Mouse (Mus musculus): ENCODE data around the gene Fxn. TPM values are rescaled to one million over a fixed set of nuclear protein-coding genes. Genes with fewer than 3 reads are reported as not detected.
"Not testable (repeated sequence)": the region's sequence is repeated elsewhere in the genome, so short reads cannot be mapped to it uniquely, and the experiment has no call there.

The Fxn gene
- polyA plus RNA-seq, 1 experiment from 2014 or later, result 73.6 TPM

DNA sequence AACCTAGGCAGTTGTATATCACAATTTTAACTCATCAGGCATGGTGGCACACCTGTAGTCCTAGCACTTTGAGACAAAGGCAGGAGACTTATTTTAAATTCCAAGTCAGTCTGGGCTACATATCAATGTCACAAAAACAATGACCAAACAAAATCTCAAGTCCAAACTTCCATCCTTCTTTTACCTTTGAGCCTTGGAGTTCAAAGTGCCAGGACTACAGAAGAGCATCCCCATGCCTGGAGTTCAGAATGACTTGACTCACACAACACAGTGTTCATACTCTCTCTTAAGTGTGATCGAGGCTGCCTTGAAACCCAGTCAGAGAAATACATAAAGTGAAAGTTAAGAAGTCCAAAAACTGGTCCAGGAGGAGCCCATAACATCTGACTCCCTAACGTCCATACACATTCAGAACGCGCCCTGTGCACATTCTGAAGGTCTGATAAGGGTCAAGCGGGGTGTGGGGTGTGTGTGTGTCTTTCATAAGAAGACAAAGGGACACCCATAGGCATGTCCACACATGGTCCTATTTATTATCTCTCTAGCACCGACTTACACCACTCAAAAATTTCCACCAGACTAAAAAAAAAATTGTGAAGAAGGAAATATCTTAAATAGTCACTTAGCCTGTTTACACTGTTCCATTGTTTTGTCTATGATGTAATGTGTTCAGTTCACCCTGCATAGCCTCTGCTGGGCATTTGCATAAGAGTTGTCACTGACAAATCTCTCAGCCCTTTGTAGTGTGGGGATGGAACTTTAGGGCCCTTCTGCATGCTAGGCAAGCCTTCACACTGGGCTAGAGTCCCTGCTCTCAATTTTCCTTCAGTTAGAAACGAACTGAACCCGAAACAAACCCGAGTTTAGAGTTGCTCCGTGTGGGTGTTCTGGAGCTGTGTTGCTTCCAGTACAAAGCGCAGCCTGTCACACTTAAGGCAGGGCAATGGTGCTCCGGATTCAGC, 20.7 kb downstream of the Fxn start:
- no peaks in the 10 kb centered on the region for H3K9me3 ChIP-seq (replicated peaks)
- ATAC-seq, result no peak
- 77% methylated on average over 12 of the region's 12 CpGs for WGBS (ENCODE audit: insufficient replicate concordance)
- H3K9ac ChIP-seq, result no peak overlapping the region
- H3K27ac ChIP-seq, result no peak overlapping the region
- peaks cover 55% of the 10 kb centered on the region for H3K36me3 ChIP-seq
- H3K4me3 ChIP-seq, result no peak overlapping the region
- H3K27me3 ChIP-seq (replicated peaks), result no peaks in the 10 kb centered on the region
- no peak overlapping the region for H3K4me2 ChIP-seq
- H3K4me1 ChIP-seq, result no peaks in the 10 kb centered on the region; the same call in 1 of the 2 replicates

DNA sequence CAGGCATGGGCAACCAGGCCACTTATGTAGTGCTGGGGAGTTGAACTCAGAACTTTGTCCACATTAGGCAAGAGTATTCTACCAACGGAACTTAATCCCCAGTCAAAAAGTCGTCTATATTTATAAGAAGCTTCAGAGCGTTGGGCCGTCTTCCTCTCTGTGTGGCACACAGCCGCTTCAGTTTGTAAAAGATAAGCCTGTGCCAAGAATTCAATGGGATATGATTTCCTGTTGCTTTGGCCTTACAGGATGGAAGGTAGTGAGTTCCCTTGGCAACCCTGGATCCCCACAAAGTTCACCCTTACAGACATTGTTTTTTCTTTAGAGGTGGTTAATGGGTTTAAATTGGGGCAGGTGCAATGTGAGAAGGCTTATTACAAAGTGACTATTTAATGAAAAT, 22.0 kb downstream of the Fxn start:
- no peak overlapping the region for H3K9ac ChIP-seq
- 0 out of 2 replicates have a peak overlapping the region, but pooled peaks have one; percentile 2 for H3K27ac ChIP-seq
- 75% methylated on average over 5 of the region's 5 CpGs for WGBS (ENCODE audit: insufficient replicate concordance)
- no peaks in the 10 kb centered on the region for H3K9me3 ChIP-seq (replicated peaks)
- H3K36me3 ChIP-seq, result peaks cover 42% of the 10 kb centered on the region
- no peak for ATAC-seq
- no peaks in the 10 kb centered on the region for H3K27me3 ChIP-seq (replicated peaks)
- no peaks in the 10 kb centered on the region; the same call in 1 of the 2 replicates for H3K4me1 ChIP-seq
- no peak overlapping the region for H3K4me3 ChIP-seq
- H3K4me2 ChIP-seq, result no peak overlapping the region

DNA sequence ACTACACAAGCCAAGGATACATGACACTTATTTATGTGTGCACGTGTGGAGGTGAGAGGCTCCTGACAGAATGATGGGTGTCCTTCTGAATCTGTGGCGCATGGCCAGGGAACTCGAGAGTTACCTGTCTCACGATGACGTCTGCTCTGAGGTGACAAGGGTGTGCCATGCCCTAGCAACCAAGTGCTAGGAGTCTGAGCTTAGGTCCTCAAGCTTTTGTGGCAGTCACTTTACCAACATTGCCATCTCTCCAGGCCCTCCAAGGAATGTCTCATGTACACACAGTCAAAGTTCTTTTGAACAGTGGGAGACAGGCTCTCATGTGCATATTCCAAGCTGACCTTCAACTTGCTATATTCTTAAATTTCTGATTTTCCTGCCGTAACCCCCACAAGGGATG, 22.4 kb downstream of the Fxn start:
- no peak for ATAC-seq
- H3K4me3 ChIP-seq, result no peak overlapping the region
- H3K9me3 ChIP-seq (replicated peaks), result no peaks in the 10 kb centered on the region
- peaks cover 40% of the 10 kb centered on the region for H3K36me3 ChIP-seq
- H3K9ac ChIP-seq, result no peak overlapping the region
- 0 out of 2 replicates have a peak overlapping the region, but pooled peaks have one; percentile 2 for H3K27ac ChIP-seq
- H3K4me1 ChIP-seq, result no peaks in the 10 kb centered on the region; the same call in 1 of the 2 replicates
- WGBS (ENCODE audit: insufficient replicate concordance), result 86% methylated on average over 6 of the region's 6 CpGs
- H3K4me2 ChIP-seq, result no peak overlapping the region
- H3K27me3 ChIP-seq (replicated peaks), result no peaks in the 10 kb centered on the region

DNA sequence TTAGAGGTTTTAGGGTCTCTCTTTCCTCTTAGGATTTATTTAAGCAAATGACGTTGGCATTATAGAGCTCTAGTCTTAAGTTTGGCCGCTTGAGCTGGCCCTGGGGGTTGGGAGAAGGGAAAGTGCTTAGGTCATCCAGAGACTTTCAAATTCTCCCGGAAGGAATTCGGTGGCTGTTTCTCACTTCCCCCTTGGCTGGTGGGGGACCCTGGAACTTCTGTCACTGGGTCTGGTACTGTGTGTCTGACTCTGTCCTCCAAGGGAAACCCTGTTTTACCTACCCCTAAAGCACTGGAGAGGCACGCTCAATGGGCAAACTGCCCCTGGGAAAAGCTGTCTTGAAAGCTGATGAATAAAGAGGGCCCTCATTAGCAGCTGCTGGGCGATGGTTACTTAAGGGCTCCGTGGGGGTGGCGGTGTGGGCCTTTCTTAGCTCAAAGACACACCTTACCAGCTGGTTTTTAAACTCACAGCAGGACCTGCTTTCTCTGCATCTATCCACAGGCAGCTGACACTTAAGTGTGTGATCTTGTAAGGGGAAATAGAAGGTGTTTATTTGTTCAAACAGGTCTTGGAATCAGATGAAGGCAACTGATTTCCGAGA, 26.6 kb downstream of the Fxn start:
- ATAC-seq, result no peak

DNA sequence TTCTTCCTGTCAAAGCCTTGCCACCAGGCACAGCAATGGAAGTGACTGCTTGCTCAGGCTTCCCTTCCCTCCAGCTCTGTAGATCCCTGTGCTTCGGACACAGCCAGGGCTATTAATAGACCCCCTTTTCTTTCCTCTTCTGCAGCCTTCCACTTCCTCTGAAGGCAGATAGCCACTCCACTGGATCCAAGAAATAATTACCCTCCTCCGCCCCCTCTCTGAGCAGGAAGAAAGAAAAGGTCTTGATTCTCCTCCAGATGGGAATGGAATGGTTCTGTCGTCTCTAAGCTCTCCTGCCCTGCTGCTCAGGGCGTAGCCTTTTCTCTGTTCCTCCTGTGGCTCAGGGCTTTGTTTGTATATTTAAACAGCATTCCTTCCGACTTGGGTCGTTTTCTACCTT, 28.5 kb downstream of the Fxn start:
- Histone ChIP-seq H3K4me3 (no peak overlapping the region), H3K27me3 (replicated peaks) (peaks cover 5% of the 10 kb centered on the region; the same call in 1 of the 2 replicates), H3K9me3 (replicated peaks) (no peaks in the 10 kb centered on the region), H3K4me2 (no peak overlapping the region), H3K36me3 (no peaks in the 10 kb centered on the region), H3K9ac (no peak overlapping the region), H3K27ac (no peak overlapping the region), H3K4me1 (peaks cover 5% of the 10 kb centered on the region; the same call in 1 of the 2 replicates)
- ATAC-seq, result no peak
- 17% methylated on average over 6 of the region's 6 CpGs for WGBS (ENCODE audit: insufficient replicate concordance)

More for the DNA sequence above, 26.6 kb downstream of the Fxn start:
- H3K27ac ChIP-seq, result no peak overlapping the region
- no peak overlapping the region for H3K4me3 ChIP-seq
- no peak overlapping the region for H3K9ac ChIP-seq
- no peak overlapping the region for H3K4me2 ChIP-seq
- WGBS (ENCODE audit: insufficient replicate concordance), result 40% methylated on average over 9 of the region's 9 CpGs
- peaks cover 5% of the 10 kb centered on the region; the same call in 1 of the 2 replicates for H3K27me3 ChIP-seq (replicated peaks)
- H3K4me1 ChIP-seq, result peaks cover 5% of the 10 kb centered on the region; the same call in 1 of the 2 replicates
- H3K9me3 ChIP-seq (replicated peaks), result no peaks in the 10 kb centered on the region
- H3K36me3 ChIP-seq, result 0 out of 2 replicates have a peak, but pooled peaks cover under 1% of the 10 kb centered on the region

DNA sequence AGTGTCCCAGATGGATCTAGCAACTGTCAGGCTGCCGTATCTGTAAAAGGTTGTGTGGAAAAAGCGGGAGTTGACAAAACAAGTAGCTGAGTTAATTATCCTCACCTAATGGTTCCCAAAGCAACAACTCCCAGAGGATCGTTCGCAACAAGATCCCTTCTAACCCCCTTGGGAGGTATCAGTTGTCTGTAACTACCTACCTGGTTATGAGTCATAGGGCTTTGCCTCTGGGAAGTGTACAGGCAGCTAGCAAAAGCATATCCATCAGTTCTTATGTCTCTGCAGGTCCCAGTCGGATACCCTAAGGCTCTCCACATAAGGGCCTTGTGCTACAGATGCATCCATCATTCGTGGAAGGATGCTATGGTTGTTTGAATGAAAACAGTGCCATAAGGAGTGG, 37.1 kb downstream of the Fxn start:
- H3K9me3 ChIP-seq (replicated peaks), result no peaks in the 10 kb centered on the region
- H3K27ac ChIP-seq, result no peak overlapping the region
- H3K36me3 ChIP-seq, result no peaks in the 10 kb centered on the region
- H3K27me3 ChIP-seq (replicated peaks), result no peaks in the 10 kb centered on the region; the same call in 1 of the 2 replicates
- no peaks in the 10 kb centered on the region for H3K4me1 ChIP-seq
- H3K9ac ChIP-seq, result no peak overlapping the region
- ATAC-seq, result no peak
- no peak overlapping the region for H3K4me2 ChIP-seq
- no peak overlapping the region for H3K4me3 ChIP-seq
- 67% methylated on average over 6 of the region's 6 CpGs for WGBS (ENCODE audit: insufficient replicate concordance)

DNA sequence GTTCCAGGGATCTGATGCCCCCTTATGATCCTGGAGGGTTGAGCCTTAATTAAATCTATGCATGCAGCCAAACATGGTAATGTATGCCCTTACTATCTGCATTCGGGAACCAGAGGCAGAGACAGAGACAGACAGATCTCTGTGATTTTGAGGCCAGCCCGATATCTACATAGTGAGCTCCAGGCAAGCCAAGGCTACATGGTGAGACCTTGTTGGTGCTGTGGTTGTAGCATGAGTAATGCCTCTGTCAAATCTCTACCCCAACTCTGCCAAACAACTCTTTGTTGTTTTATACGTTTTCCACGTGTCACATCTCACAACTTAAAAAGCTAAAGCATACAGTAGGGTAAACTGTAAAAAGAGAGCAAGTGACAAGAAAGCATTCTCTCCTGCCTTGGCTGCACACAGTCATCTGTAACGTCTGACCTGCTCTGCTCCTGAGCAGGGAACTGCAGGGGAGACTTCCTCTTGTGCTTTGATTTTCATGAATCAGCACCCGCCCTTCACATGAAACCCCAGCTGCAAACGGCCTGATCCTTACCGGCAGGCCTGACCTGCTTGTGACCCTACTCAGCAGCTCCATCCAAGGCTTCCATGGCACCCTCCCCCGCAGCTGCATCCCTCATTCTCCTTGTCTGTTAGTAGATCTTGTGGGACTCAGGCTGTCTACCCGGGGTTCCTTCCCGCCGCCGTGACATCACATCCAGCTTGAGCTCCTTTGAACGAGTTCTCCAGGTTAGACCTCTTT, 38.4 kb downstream of the Fxn start:
- WGBS (ENCODE audit: insufficient replicate concordance), result 35% methylated on average over 14 of the region's 14 CpGs
- H3K4me2 ChIP-seq, result no peak overlapping the region
- H3K4me1 ChIP-seq, result no peaks in the 10 kb centered on the region
- H3K36me3 ChIP-seq, result no peaks in the 10 kb centered on the region
- H3K27me3 ChIP-seq (replicated peaks), result no peaks in the 10 kb centered on the region; the same call in 1 of the 2 replicates
- H3K4me3 ChIP-seq, result no peak overlapping the region
- ATAC-seq, result no peak
- no peaks in the 10 kb centered on the region for H3K9me3 ChIP-seq (replicated peaks)
- no peak overlapping the region for H3K27ac ChIP-seq
- H3K9ac ChIP-seq, result no peak overlapping the region

DNA sequence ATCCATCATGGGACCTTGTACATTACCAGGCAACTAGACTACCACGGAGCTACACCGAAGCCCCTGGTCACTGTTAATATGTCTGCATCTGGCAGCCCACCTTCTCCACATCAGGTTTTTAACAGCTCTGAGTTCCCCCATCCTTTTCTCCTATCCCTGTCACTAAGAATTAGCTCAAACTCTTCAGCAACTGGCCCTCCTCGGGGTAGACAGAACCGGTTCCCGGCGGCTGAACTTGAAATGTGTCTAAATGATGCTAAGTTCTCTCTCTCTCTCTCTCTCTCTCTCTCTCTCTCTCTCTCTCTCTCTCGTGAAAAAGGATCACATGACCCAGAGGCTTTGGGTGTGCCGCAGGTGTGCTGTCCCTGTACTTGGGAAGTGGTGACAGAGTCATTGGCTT, 39.1 kb downstream of the Fxn start:
- Histone ChIP-seq H3K9me3 (replicated peaks) (no peaks in the 10 kb centered on the region), H3K4me1 (no peaks in the 10 kb centered on the region), H3K4me2 (no peak overlapping the region), H3K9ac (no peak overlapping the region), H3K27ac (no peak overlapping the region), H3K36me3 (no peaks in the 10 kb centered on the region), H3K27me3 (replicated peaks) (no peaks in the 10 kb centered on the region; the same call in 1 of the 2 replicates), H3K4me3 (no peak overlapping the region)
- WGBS (ENCODE audit: insufficient replicate concordance), result 70% methylated on average over 8 of the region's 8 CpGs
- no peak for ATAC-seq

DNA sequence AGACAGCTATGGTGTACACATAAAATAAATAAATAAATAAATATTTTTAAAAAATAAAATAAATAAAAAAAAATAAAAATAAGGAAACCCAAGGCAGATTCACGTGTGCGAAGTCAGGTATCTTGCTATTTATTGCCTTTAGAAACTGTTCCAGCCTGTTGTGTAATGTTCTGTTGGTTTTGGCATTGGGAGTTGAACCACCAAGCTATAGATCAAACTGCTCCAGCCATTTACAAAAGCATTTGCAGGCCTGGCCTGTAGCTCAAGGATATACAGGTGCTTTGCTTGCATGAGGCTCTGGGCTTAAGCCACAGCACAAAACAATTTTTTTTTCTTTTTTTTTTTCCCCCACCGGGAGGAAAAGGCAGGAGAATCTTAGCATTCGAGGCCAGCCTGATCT, 42.4 kb downstream of the Fxn start:
- H3K9me3 ChIP-seq (replicated peaks), result no peaks in the 10 kb centered on the region
- no peak for ATAC-seq
- H3K36me3 ChIP-seq, result no peaks in the 10 kb centered on the region
- no peak overlapping the region for H3K4me2 ChIP-seq
- H3K4me1 ChIP-seq, result no peaks in the 10 kb centered on the region
- WGBS (ENCODE audit: insufficient replicate concordance), result 73% methylated on average over 4 of the region's 4 CpGs
- no peak overlapping the region for H3K4me3 ChIP-seq
- H3K27me3 ChIP-seq (replicated peaks), result no peaks in the 10 kb centered on the region; the same call in 1 of the 2 replicates
- no peak overlapping the region for H3K27ac ChIP-seq
- H3K9ac ChIP-seq, result no peak overlapping the region

DNA sequence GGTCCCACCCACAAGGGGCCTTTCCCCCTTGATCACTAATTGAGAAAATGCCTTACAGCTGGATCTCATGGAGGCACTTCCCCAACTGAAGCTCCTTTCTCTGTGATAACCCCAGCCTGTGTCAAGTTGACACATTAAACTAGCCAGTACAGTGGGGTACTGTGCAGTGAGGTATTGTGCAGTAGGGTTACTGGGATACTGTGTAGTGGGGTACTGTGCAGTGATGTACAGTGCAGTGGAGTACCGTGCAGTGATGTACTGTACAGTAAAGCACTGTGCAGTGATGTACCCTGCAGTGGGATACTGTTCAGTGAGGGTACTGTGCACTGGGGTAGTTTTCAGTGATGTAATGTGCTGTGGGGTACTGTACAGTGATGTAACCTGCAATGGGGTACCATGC, 48.0 kb downstream of the Fxn start:
- H3K9me3 ChIP-seq (replicated peaks); H3K36me3 ChIP-seq; H3K4me3 ChIP-seq; H3K4me2 ChIP-seq; H3K4me1 ChIP-seq; H3K27me3 ChIP-seq (replicated peaks); H3K27ac ChIP-seq; H3K9ac ChIP-seq; ATAC-seq: not testable (repeated sequence)
- WGBS (ENCODE audit: insufficient replicate concordance), result 90% methylated on average over 1 of the region's 1 CpGs

DNA sequence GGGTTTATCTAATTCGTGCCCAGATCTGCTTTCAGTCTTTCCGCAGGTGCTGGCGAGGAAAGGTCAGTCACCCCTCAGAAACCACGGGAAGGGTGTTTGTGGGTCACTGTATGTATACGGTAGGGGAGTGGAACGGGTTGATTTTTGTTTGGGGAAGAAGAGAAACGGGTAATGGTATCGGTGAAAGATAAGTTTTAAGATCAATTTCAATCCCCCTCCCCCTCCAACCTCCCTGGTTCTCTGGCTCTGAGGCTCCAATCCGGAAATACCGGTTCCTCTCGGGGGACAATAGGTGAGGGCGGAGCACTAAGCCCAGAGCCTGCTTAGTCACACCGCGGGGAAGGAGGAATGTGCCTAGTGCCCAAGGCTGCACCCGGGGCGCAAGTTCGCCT, 55.1 kb downstream of the Fxn start:
- 2% methylated on average over 17 of the region's 17 CpGs for WGBS (ENCODE audit: insufficient replicate concordance)
- Histone ChIP-seq H3K27ac (peak overlapping the region; percentile 58; the same call in 1 of the 2 replicates), H3K4me3 (peak overlapping the region; percentile 60), H3K4me1 (peaks cover 12% of the 10 kb centered on the region; the same call in 1 of the 2 replicates), H3K36me3 (no peaks in the 10 kb centered on the region), H3K9me3 (replicated peaks) (no peaks in the 10 kb centered on the region), H3K9ac (0 out of 2 replicates have a peak overlapping the region, but pooled peaks have one; percentile 9), H3K4me2 (peak overlapping the region; percentile 71), H3K27me3 (replicated peaks) (peaks cover 34% of the 10 kb centered on the region)
- no peak for ATAC-seq
